ENCODE assay signal across 10 mouse cellular contexts in genomic region chr10:80697812-80698211, GRCm38 (mm10). TPM values are rescaled to one million over a fixed set of nuclear protein-coding genes. Genes with fewer than 3 reads are reported as not detected.
DNase-seq lines count a peak whose midpoint lies in the region; ATAC-seq and TF ChIP-seq lines count a peak whose summit lies in the region.
"Had no signal": no experiment of that assay in that cellular context is flagged by ENCODE, and none has a peak within 500 bp of the region (broad histone marks: within the 10 kb centered on the region; RNA-seq: fewer than 3 reads in every experiment).

No protein-coding gene starts in this region.

- H3K36me3 ChIP-seq in heart, embryonic 13.5 days, result peaks cover 35% of the 10 kb centered on the region
- H3K36me3 ChIP-seq in liver, embryonic 12.5 days, result peaks cover 34% of the 10 kb centered on the region

- 49% methylated on average over 9 of the region's 9 CpGs for WGBS in heart, embryonic 13.5 days
- WGBS in liver, embryonic 12.5 days (ENCODE audit: insufficient replicate concordance), result 20% methylated on average over 9 of the region's 9 CpGs

- no peak for ATAC-seq in heart, embryonic 13.5 days (ENCODE audit: extremely low read depth, insufficient number of reproducible peaks, low FRiP score, low TSS enrichment)
- peak; percentile 74 for ATAC-seq in liver, embryonic 12.5 days

- intact Hi-C loops in gastrocnemius, adult 2 months (cut with DNase I), result no loop called here

- H3K4me3 ChIP-seq in heart, embryonic 13.5 days, result no peak overlapping the region
- peak overlapping the region; percentile 44 for H3K4me3 ChIP-seq in liver, embryonic 12.5 days
- H3K4me3 ChIP-seq in gastrocnemius, adult 2 months, result no peak overlapping the region
- H3K4me3 ChIP-seq: limb, embryonic 13.5 days; midbrain, embryonic 10.5 days had no signal

- H3K27me3 ChIP-seq in heart, embryonic 13.5 days (replicated peaks), result no peaks in the 10 kb centered on the region
- no peaks in the 10 kb centered on the region for H3K27me3 ChIP-seq in liver, embryonic 12.5 days (replicated peaks)
- H3K27me3 ChIP-seq: limb, embryonic 13.5 days had no signal

- peaks cover 70% of the 10 kb centered on the region for H3K4me1 ChIP-seq in heart, embryonic 13.5 days
- H3K4me1 ChIP-seq in liver, embryonic 12.5 days, result peaks cover 89% of the 10 kb centered on the region

- H3K27ac ChIP-seq in heart, embryonic 13.5 days (replicated peaks), result no peak overlapping the region
- peak overlapping the region; percentile 97 for H3K27ac ChIP-seq in liver, embryonic 12.5 days
- H3K27ac ChIP-seq in gastrocnemius, adult 2 months, result no peak overlapping the region; the same call in 1 of the 2 replicates
- H3K27ac ChIP-seq: limb, embryonic 13.5 days; midbrain, embryonic 10.5 days had no signal

- TF ChIP-seq CTCF in gastrocnemius, adult 2 months (IDR thresholded peaks at IDR 0.05), result no peak

- H3K9ac ChIP-seq in heart, embryonic 13.5 days, result 0 out of 2 replicates have a peak overlapping the region, but pooled peaks have one; percentile 24
- peak overlapping the region; percentile 69 for H3K9ac ChIP-seq in liver, embryonic 12.5 days

- no peaks in the 10 kb centered on the region for H3K9me3 ChIP-seq in heart, embryonic 13.5 days
- H3K9me3 ChIP-seq in liver, embryonic 12.5 days (replicated peaks), result no peaks in the 10 kb centered on the region
- H3K9me3 ChIP-seq: limb, embryonic 13.5 days; midbrain, embryonic 10.5 days had no signal

- DNase-seq in heart, adult 8-10 months (ENCODE audit: low spot score), result no peak
- DNase-seq in thymus, postnatal 0 days (ENCODE audit: low spot score), result peak; percentile 26
- DNase-seq in thymus, adult 18-20 months, result no peak
- no peak for DNase-seq in adrenal gland, adult 8-10 months
- no peak for DNase-seq in urinary bladder, postnatal 36 days (ENCODE audit: low spot score in 2 of 2)
- DNase-seq in gastrocnemius, adult 2 months, result no peak

- peak overlapping the region; percentile 24 for H3K4me2 ChIP-seq in heart, embryonic 13.5 days
- peak overlapping the region; percentile 96 for H3K4me2 ChIP-seq in liver, embryonic 12.5 days
- H3K4me2 ChIP-seq: limb, embryonic 13.5 days had no signal

RNA-seq across cellular contexts. Expression of gene Mob3a, which starts 4.0 kb away (rescaled TPM):
- polyA plus RNA-seq in heart, embryonic 13.5 days (2015; fragmentation: Nextera tagmentation; extraction: Ambion mirVana), result 26.0 and 27.2 TPM in 2 replicates
- 1 to 10 TPM; 3.8 to 6.0 (median 5.4) TPM for total RNA-seq in heart, adult 8-10 months (2022)
- polyA plus RNA-seq in thymus, postnatal 0 days (2015; fragmentation: Nextera tagmentation; extraction: Ambion mirVana), result 107 and 114 TPM in 2 replicates
- polyA plus RNA-seq in liver, embryonic 12.5 days (2016; fragmentation: Nextera tagmentation; extraction: Ambion mirVana), result 43.9 and 45.3 TPM in 2 replicates
- total RNA-seq in adrenal gland, adult 8-10 months (2022), result 10 to 100 TPM; 16.2 to 33.5 (median 25.7) TPM
- 1 to 10 TPM; 4.9 to 5.5 TPM for total RNA-seq in gastrocnemius, adult 2 months (2021)

RNA-seq across cellular contexts. Expression of gene Izumo4, which starts 4.2 kb away (rescaled TPM):
- polyA plus RNA-seq in heart, embryonic 13.5 days (2015; fragmentation: Nextera tagmentation; extraction: Ambion mirVana), result 12.7 and 13.5 TPM in 2 replicates
- 1 to 10 TPM; 2.2 to 5.3 (median 3.6) TPM for total RNA-seq in heart, adult 8-10 months (2022)
- 17.8 and 20.1 TPM in 2 replicates for polyA plus RNA-seq in thymus, postnatal 0 days (2015; fragmentation: Nextera tagmentation; extraction: Ambion mirVana)
- polyA plus RNA-seq in liver, embryonic 12.5 days (2016; fragmentation: Nextera tagmentation; extraction: Ambion mirVana), result 10.1 and 10.6 TPM in 2 replicates
- 10 to 100 TPM; 19.3 to 46.2 (median 33.3) TPM for total RNA-seq in adrenal gland, adult 8-10 months (2022)
- total RNA-seq in gastrocnemius, adult 2 months (2021), result 1 to 10 TPM; 2.6 to 3.0 TPM

RNA-seq across cellular contexts. Expression of gene Mknk2, which starts 19.9 kb away (rescaled TPM):
- 78.2 and 78.7 TPM in 2 replicates for polyA plus RNA-seq in heart, embryonic 13.5 days (2015; fragmentation: Nextera tagmentation; extraction: Ambion mirVana)
- total RNA-seq in heart, adult 8-10 months (2022), result 100 to 1,000 TPM; 197 to 243 (median 216) TPM
- 119 and 125 TPM in 2 replicates for polyA plus RNA-seq in thymus, postnatal 0 days (2015; fragmentation: Nextera tagmentation; extraction: Ambion mirVana)
- 124 and 125 TPM in 2 replicates for polyA plus RNA-seq in liver, embryonic 12.5 days (2016; fragmentation: Nextera tagmentation; extraction: Ambion mirVana)
- total RNA-seq in adrenal gland, adult 8-10 months (2022), result 100 to 1,000 TPM; 106 to 157 (median 123) TPM
- 100 to 1,000 TPM; 253 TPM for total RNA-seq in gastrocnemius, adult 2 months (2021)

RNA-seq across cellular contexts. Expression of gene Btbd2, which starts 40.9 kb away (rescaled TPM):
- polyA plus RNA-seq in heart, embryonic 13.5 days (2015; fragmentation: Nextera tagmentation; extraction: Ambion mirVana), result 50.9 and 53.7 TPM in 2 replicates
- total RNA-seq in heart, adult 8-10 months (2022), result 10 to 100 TPM; 44.0 to 52.5 (median 48.5) TPM
- polyA plus RNA-seq in thymus, postnatal 0 days (2015; fragmentation: Nextera tagmentation; extraction: Ambion mirVana), result 31.6 and 31.9 TPM in 2 replicates
- 26.0 and 27.3 TPM in 2 replicates for polyA plus RNA-seq in liver, embryonic 12.5 days (2016; fragmentation: Nextera tagmentation; extraction: Ambion mirVana)
- total RNA-seq in adrenal gland, adult 8-10 months (2022), result 10 to 100 TPM; 63.4 to 94.6 (median 79.1) TPM
- 10 to 100 TPM; 34.7 to 40.0 TPM for total RNA-seq in gastrocnemius, adult 2 months (2021)

RNA-seq across cellular contexts. Expression of gene Ap3d1, which starts 44.3 kb away (rescaled TPM):
- 44.0 and 46.4 TPM in 2 replicates for polyA plus RNA-seq in heart, embryonic 13.5 days (2015; fragmentation: Nextera tagmentation; extraction: Ambion mirVana)
- 10 to 100 TPM; 41.2 to 44.5 (median 43.4) TPM for total RNA-seq in heart, adult 8-10 months (2022)
- polyA plus RNA-seq in thymus, postnatal 0 days (2015; fragmentation: Nextera tagmentation; extraction: Ambion mirVana), result 48.0 and 54.8 TPM in 2 replicates
- polyA plus RNA-seq in liver, embryonic 12.5 days (2016; fragmentation: Nextera tagmentation; extraction: Ambion mirVana), result 36.5 and 38.2 TPM in 2 replicates
- 100 to 1,000 TPM in 2 of 4 experiments, 10 to 100 TPM in 2; 91.8 to 136 (median 113) TPM for total RNA-seq in adrenal gland, adult 8-10 months (2022)
- total RNA-seq in gastrocnemius, adult 2 months (2021), result 10 to 100 TPM; 27.0 to 33.5 TPM
